Mouse (Mus musculus): Measurements from ENCODE around the gene R3hdm4.

Gene R3hdm4

GRCm38 (mm10) chr10:79925785-79926490 lies 4.9 kb upstream of the R3hdm4 start:
- no peak for DNase-seq (ENCODE audit: low read depth, low spot score)

GRCm38 (mm10) chr10:79924998-79925784 lies 4.2 kb upstream of the R3hdm4 start:
- peak; percentile 90 for DNase-seq (ENCODE audit: low read depth, low spot score)

GRCm38 (mm10) chr10:79921572-79921971 lies 564 bp upstream of the R3hdm4 start:
- DNase-seq (ENCODE audit: low read depth, low spot score), result no peak

- DNase-seq (ENCODE audit: low read depth, low spot score), result no peak
Observed at GRCm38 (mm10) chr10:79920056-79920890, 735 bp downstream of the R3hdm4 start.

GRCm38 (mm10) chr10:79919251-79919849 lies 1.7 kb downstream of the R3hdm4 start:
- no peak for DNase-seq (ENCODE audit: low read depth, low spot score)

- DNase-seq (ENCODE audit: low read depth, low spot score), result no peak
Observed at GRCm38 (mm10) chr10:79918231-79919078, 2.6 kb downstream of the R3hdm4 start.

- DNase-seq (ENCODE audit: low read depth, low spot score), result no peak
Observed at GRCm38 (mm10) chr10:79917532-79918100, 3.4 kb downstream of the R3hdm4 start.

GRCm38 (mm10) chr10:79916808-79917531 lies 4.0 kb downstream of the R3hdm4 start, which contains the start of gene Kiss1r:
Gene Kiss1r (plus strand): TSS chr10:79916971.
- DNase-seq (ENCODE audit: low read depth, low spot score), result peak; percentile 72

GRCm38 (mm10) chr10:79916081-79916480 lies 4.9 kb downstream of the R3hdm4 start:
- no peak for DNase-seq (ENCODE audit: low read depth, low spot score)

GRCm38 (mm10) chr10:79914948-79915596 lies 5.9 kb downstream of the R3hdm4 start:
- DNase-seq (ENCODE audit: low read depth, low spot score), result no peak

GRCm38 (mm10) chr10:79914131-79914947 lies 6.7 kb downstream of the R3hdm4 start:
- DNase-seq (ENCODE audit: low read depth, low spot score), result no peak

GRCm38 (mm10) chr10:79912412-79912811 lies 8.6 kb downstream of the R3hdm4 start:
- DNase-seq (ENCODE audit: low read depth, low spot score), result no peak

- no peak for DNase-seq (ENCODE audit: low read depth, low spot score)
Observed at GRCm38 (mm10) chr10:79910556-79910955, 10.5 kb downstream of the R3hdm4 start, which contains the start of gene Gm26602. Gene Gm26602 (plus strand): TSS chr10:79910856.

GRCm38 (mm10) chr10:79909092-79909922 lies 11.7 kb downstream of the R3hdm4 start:
- no peak for DNase-seq (ENCODE audit: low read depth, low spot score)

- DNase-seq (ENCODE audit: low read depth, low spot score), result peak; percentile 96
Observed at GRCm38 (mm10) chr10:79908167-79909091, 12.6 kb downstream of the R3hdm4 start, which contains the start of gene Med16. Gene Med16 (minus strand): TSS chr10:79908923.

- DNase-seq (ENCODE audit: low read depth, low spot score), result no peak
Observed at GRCm38 (mm10) chr10:79907415-79907814, 13.6 kb downstream of the R3hdm4 start.
